In genomic region chr11:52358520-52358919, GRCm38 (mm10) we compare ENCODE assay signal across 8 mouse cellular contexts. TPM values are rescaled to one million over a fixed set of nuclear protein-coding genes. Genes with fewer than 3 reads are reported as not detected.
DNase-seq lines count a peak whose midpoint lies in the region; ATAC-seq and TF ChIP-seq lines count a peak whose summit lies in the region.

No protein-coding gene starts in this region.

- ATAC-seq in forebrain, postnatal 0 days, result no peak
- no peak for ATAC-seq in liver, embryonic 11.5 days (replicated peaks; ENCODE audit: low FRiP score)
- no peak for ATAC-seq in midbrain, embryonic 15.5 days (replicated peaks)

- no peaks in the 10 kb centered on the region for H3K9me3 ChIP-seq in forebrain, embryonic 10.5 days
- no peaks in the 10 kb centered on the region for H3K9me3 ChIP-seq in forebrain, postnatal 0 days (ENCODE audit: low read length)
- H3K9me3 ChIP-seq in liver, embryonic 11.5 days (ENCODE audit: control insufficient read depth, low read length), result no peaks in the 10 kb centered on the region
- H3K9me3 ChIP-seq in midbrain, embryonic 15.5 days, result no peaks in the 10 kb centered on the region

- no peak overlapping the region for H3K9ac ChIP-seq in forebrain, postnatal 0 days
- 0 out of 2 replicates have a peak overlapping the region, but pooled peaks have one; percentile 34 for H3K9ac ChIP-seq in liver, embryonic 11.5 days (ENCODE audit: low read depth, low read length)
- no peak overlapping the region for H3K9ac ChIP-seq in midbrain, embryonic 15.5 days

- peaks cover 39% of the 10 kb centered on the region for H3K4me1 ChIP-seq in forebrain, embryonic 10.5 days
- peaks cover 25% of the 10 kb centered on the region for H3K4me1 ChIP-seq in forebrain, postnatal 0 days (ENCODE audit: insufficient read depth)
- peaks cover 21% of the 10 kb centered on the region for H3K4me1 ChIP-seq in liver, embryonic 11.5 days (replicated peaks; ENCODE audit: control insufficient read depth, insufficient read depth, low read length)
- peaks cover 26% of the 10 kb centered on the region for H3K4me1 ChIP-seq in midbrain, embryonic 15.5 days

- WGBS in forebrain, embryonic 10.5 days, result 65% methylated on average over 4 of the region's 4 CpGs
- WGBS in forebrain, postnatal 0 days, result 43% methylated on average over 4 of the region's 4 CpGs
- 62% methylated on average over 4 of the region's 4 CpGs for WGBS in liver, embryonic 11.5 days
- WGBS in midbrain, embryonic 15.5 days, result 42% methylated on average over 4 of the region's 4 CpGs

- no peak overlapping the region for H3K4me2 ChIP-seq in forebrain, postnatal 0 days (ENCODE audit: low read depth)
- peak overlapping the region; percentile 41 for H3K4me2 ChIP-seq in liver, embryonic 11.5 days
- H3K4me2 ChIP-seq in midbrain, embryonic 15.5 days, result no peak overlapping the region

- H3K36me3 ChIP-seq in forebrain, embryonic 10.5 days (replicated peaks), result peaks cover 6% of the 10 kb centered on the region; the same call in 1 of the 2 replicates
- H3K36me3 ChIP-seq in forebrain, postnatal 0 days (ENCODE audit: insufficient read depth), result no peaks in the 10 kb centered on the region
- no peaks in the 10 kb centered on the region for H3K36me3 ChIP-seq in liver, embryonic 11.5 days (ENCODE audit: control insufficient read depth, insufficient read depth, low read length)
- H3K36me3 ChIP-seq in midbrain, embryonic 15.5 days (replicated peaks), result no peaks in the 10 kb centered on the region

- peak overlapping the region; percentile 35; the same call in 1 of the 2 replicates for H3K27ac ChIP-seq in forebrain, embryonic 10.5 days
- no peak overlapping the region for H3K27ac ChIP-seq in forebrain, postnatal 0 days (ENCODE audit: low read depth, low read length)
- peak overlapping the region; percentile 64 for H3K27ac ChIP-seq in liver, embryonic 11.5 days (ENCODE audit: low read depth, low read length)
- no peak overlapping the region for H3K27ac ChIP-seq in midbrain, embryonic 15.5 days

- H3K4me3 ChIP-seq in forebrain, embryonic 10.5 days, result peak overlapping the region; percentile 27; the same call in 1 of the 2 replicates
- H3K4me3 ChIP-seq in forebrain, postnatal 0 days (ENCODE audit: low read depth, low read length), result no peak overlapping the region
- peak overlapping the region; percentile 10; the same call in 1 of the 2 replicates for H3K4me3 ChIP-seq in liver, embryonic 11.5 days (ENCODE audit: low read depth, low read length)
- no peak overlapping the region for H3K4me3 ChIP-seq in midbrain, embryonic 15.5 days

- DNase-seq in forebrain, embryonic 10.5 days (ENCODE audit: extremely low spot score, low spot score), result peak; percentile 26
- DNase-seq in forebrain, postnatal 0 days, result no peak
- peak; percentile 92 for DNase-seq in MN1 (ENCODE audit: low spot score)
- DNase-seq in induced T-regulatory cell, adult 2 months (ENCODE audit: low read depth), result peak; percentile 5
- DNase-seq in liver, embryonic 11.5 days (ENCODE audit: low spot score), result no peak
- DNase-seq in thymus, postnatal 14 days, result no peak
- DNase-seq in urinary bladder, postnatal 4 days (ENCODE audit: low spot score in 2 of 2), result no peak

- no peaks in the 10 kb centered on the region for H3K27me3 ChIP-seq in forebrain, embryonic 10.5 days (ENCODE audit: poor library complexity, severe bottlenecking)
- H3K27me3 ChIP-seq in forebrain, postnatal 0 days (ENCODE audit: insufficient read depth, low read length), result no peaks in the 10 kb centered on the region
- H3K27me3 ChIP-seq in liver, embryonic 11.5 days (replicated peaks; ENCODE audit: control insufficient read depth, insufficient read depth, low read length), result no peaks in the 10 kb centered on the region
- H3K27me3 ChIP-seq in midbrain, embryonic 15.5 days (replicated peaks), result no peaks in the 10 kb centered on the region

- TF ChIP-seq CTCF in forebrain, postnatal 0 days (IDR thresholded peaks at IDR 0.05; ENCODE audit: low read depth), result no peak

RNA-seq across cellular contexts. Expression of gene Vdac1, which starts 2.1 kb away (rescaled TPM):
- polyA plus RNA-seq in forebrain, embryonic 10.5 days (2016; fragmentation: Nextera tagmentation; extraction: Ambion mirVana), result 214 and 224 TPM in 2 replicates
- total RNA-seq in forebrain, postnatal 0 days (2014; rRNA removed), result 306 and 330 TPM in 2 replicates
- 327 and 401 TPM in 2 replicates for polyA plus RNA-seq in forebrain, postnatal 0 days (2015; fragmentation: Nextera tagmentation; extraction: Ambion mirVana)
- 228 and 243 TPM in 2 replicates for polyA plus RNA-seq in liver, embryonic 11.5 days (2014; fragmentation: Nextera tagmentation; extraction: Ambion mirVana)
- 334 and 335 TPM in 2 replicates for polyA plus RNA-seq in midbrain, embryonic 15.5 days (2015; fragmentation: Nextera tagmentation; extraction: Ambion mirVana)

RNA-seq across cellular contexts. Expression of gene 9530068E07Rik, which starts 37.7 kb away (rescaled TPM):
- polyA plus RNA-seq in forebrain, embryonic 10.5 days (2016; fragmentation: Nextera tagmentation; extraction: Ambion mirVana), result 161 and 165 TPM in 2 replicates
- 97.9 and 115 TPM in 2 replicates for total RNA-seq in forebrain, postnatal 0 days (2014; rRNA removed)
- 119 and 127 TPM in 2 replicates for polyA plus RNA-seq in forebrain, postnatal 0 days (2015; fragmentation: Nextera tagmentation; extraction: Ambion mirVana)
- polyA plus RNA-seq in liver, embryonic 11.5 days (2014; fragmentation: Nextera tagmentation; extraction: Ambion mirVana), result 124 and 141 TPM in 2 replicates
- 129 TPM in 2 replicates for polyA plus RNA-seq in midbrain, embryonic 15.5 days (2015; fragmentation: Nextera tagmentation; extraction: Ambion mirVana)

Comparison
In these comparisons a context has a peak if more than half of its experiments do, and no peak if none do; other contexts are left out.
1. DNase-seq: peak in forebrain, embryonic 10.5 days (single experiment), MN1 (single experiment) and induced T-regulatory cell, adult 2 months (single experiment); none in forebrain, postnatal 0 days (single experiment), liver, embryonic 11.5 days (single experiment), thymus, postnatal 14 days (single experiment) and urinary bladder, postnatal 4 days (0 of 2).
2. H3K27ac ChIP-seq: peak in forebrain, embryonic 10.5 days (single experiment) and liver, embryonic 11.5 days (single experiment); none in forebrain, postnatal 0 days (single experiment) and midbrain, embryonic 15.5 days (single experiment).
3. H3K4me3 ChIP-seq: peak in forebrain, embryonic 10.5 days (single experiment) and liver, embryonic 11.5 days (single experiment); none in forebrain, postnatal 0 days (single experiment) and midbrain, embryonic 15.5 days (single experiment).